Mouse (Mus musculus): ENCODE measurements at regions not wholly inside any gene's neighbourhood (a gene's known extent, or its start where the extent isn't known, plus 50 kb on each side); places are given as distances from the start of the nearest gene placed in this dataset.
A peak's percentile ranks its signal among the peaks of the same experiment; 100 is the strongest.

DNA sequence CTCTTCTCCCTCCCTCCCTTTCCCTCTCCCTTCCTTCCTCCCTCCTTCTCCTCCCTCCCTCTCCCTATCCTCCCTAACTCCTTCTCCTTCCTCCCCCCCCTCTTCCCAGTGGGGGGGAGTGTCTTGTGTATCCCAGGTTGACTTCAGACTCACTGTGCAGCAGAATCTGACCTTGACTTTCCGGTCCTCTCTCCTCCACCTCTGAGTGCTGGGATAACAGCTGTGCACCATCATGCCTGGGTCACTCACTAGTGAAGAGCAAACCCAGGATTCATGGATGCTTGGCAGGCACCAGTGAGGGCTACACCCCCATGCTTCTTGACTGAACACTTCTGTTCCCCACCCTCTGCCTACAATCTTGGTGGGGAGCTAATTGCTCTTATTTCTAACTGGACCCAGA, 56.2 kb upstream of the Zfp644 start:
- Histone ChIP-seq H3K4me2 (no peak overlapping the region), H3K4me3 (ENCODE audit: low read depth, low read length) (no peak overlapping the region), H3K27ac (ENCODE audit: low read depth) (no peak overlapping the region), H3K9me3 (ENCODE audit: low read depth, low read length) (no peaks in the 10 kb centered on the region), H3K36me3 (ENCODE audit: insufficient read depth) (no peaks in the 10 kb centered on the region), H3K9ac (no peak overlapping the region), H3K4me1 (ENCODE audit: insufficient read depth) (no peaks in the 10 kb centered on the region), H3K27me3 (ENCODE audit: insufficient read depth, low read length) (peaks cover 9% of the 10 kb centered on the region)
- 44% methylated on average over 1 of the region's 1 CpGs for WGBS
- no peak for TF ChIP-seq CTCF (IDR thresholded peaks at IDR 0.05; ENCODE audit: low read depth)
- DNase-seq, result no peak
- ATAC-seq (ENCODE audit: insufficient read depth), result no peak

DNA sequence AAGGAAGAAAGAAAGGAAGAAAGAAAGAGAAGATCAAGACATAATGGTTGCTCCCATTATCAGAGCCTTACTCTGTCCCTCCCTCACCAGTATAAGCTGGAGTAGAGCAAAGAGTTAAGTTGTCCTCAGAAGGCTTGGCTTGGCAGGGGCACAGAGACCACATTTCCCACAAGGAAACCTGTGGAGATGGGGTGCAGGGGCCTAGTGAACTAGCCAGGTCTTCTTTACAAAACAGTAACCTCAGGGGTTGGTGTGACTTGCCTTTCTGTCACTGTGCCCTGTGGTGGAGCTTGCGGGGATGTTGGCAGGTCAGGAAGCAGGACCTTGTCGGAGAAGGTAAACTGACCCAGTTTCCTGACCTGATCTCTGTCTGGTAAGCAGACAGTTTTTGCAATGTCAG, 53.1 kb upstream of the Zfp644 start:
- H3K4me3 ChIP-seq (ENCODE audit: low read depth, low read length), result no peak overlapping the region
- H3K9me3 ChIP-seq (ENCODE audit: low read depth, low read length), result no peaks in the 10 kb centered on the region
- WGBS, result 86% methylated on average over 2 of the region's 2 CpGs
- DNase-seq (no peak), ATAC-seq (ENCODE audit: insufficient read depth) (no peak)
- no peaks in the 10 kb centered on the region for H3K4me1 ChIP-seq (ENCODE audit: insufficient read depth)
- H3K4me2 ChIP-seq, result no peak overlapping the region
- H3K9ac ChIP-seq, result no peak overlapping the region
- no peaks in the 10 kb centered on the region for H3K27me3 ChIP-seq (ENCODE audit: insufficient read depth, low read length)
- TF ChIP-seq CTCF (IDR thresholded peaks at IDR 0.05; ENCODE audit: low read depth), result no peak
- H3K36me3 ChIP-seq (ENCODE audit: insufficient read depth), result no peaks in the 10 kb centered on the region
- H3K27ac ChIP-seq (ENCODE audit: low read depth), result no peak overlapping the region

DNA sequence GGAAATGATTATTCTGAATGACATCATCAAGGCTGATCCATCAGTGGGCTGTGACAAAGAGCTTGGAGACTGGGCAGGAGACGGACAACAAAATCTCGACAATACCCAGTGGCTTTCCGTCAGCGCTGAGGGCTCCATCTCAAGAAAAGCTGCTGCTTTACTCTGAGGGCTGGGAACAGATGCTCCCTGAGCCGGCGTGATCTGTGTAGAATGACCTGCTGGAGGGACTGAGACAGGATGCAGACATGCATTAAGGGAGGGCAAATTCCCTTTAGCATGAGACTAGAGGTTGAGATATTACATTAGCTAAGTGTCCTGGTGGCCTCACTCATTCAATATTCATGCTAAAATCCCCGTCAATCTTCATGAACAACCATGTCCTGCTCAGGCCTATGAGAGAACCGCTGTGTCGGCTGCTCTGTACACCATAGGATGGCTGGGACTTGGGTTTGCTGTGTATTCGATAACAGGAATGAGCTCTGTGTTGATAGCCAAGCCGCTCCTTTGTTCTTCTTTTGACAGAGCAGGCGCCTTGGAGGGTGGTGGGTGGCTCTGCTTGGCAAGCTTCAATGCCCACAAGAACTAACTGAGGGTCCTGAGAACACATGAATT, 51.5 kb upstream of the Zfp644 start:
- WGBS, result 64% methylated on average over 12 of the region's 12 CpGs
- Histone ChIP-seq H3K4me1 (ENCODE audit: insufficient read depth) (no peaks in the 10 kb centered on the region), H3K9ac (no peak overlapping the region), H3K27me3 (ENCODE audit: insufficient read depth, low read length) (no peaks in the 10 kb centered on the region), H3K36me3 (ENCODE audit: insufficient read depth) (no peaks in the 10 kb centered on the region), H3K27ac (ENCODE audit: low read depth) (no peak overlapping the region), H3K4me3 (ENCODE audit: low read depth, low read length) (no peak overlapping the region), H3K4me2 (no peak overlapping the region), H3K9me3 (ENCODE audit: low read depth, low read length) (no peaks in the 10 kb centered on the region)
- DNase-seq, result peak; percentile 16
- TF ChIP-seq CTCF (IDR thresholded peaks at IDR 0.05; ENCODE audit: low read depth), result no peak
- ATAC-seq (ENCODE audit: insufficient read depth), result no peak
